Mouse (Mus musculus): ENCODE measurements around the gene Wfdc17. TPM values are rescaled to one million over a fixed set of nuclear protein-coding genes. Genes with fewer than 3 reads are reported as not detected.

Gene Wfdc17
- polyA plus RNA-seq (2015; fragmentation: Nextera tagmentation; extraction: Ambion mirVana), result not detected in 2 replicates

- Histone ChIP-seq H3K27ac (ENCODE audit: low read length) (no peak within 1 kb of the TSS), H3K27me3 (replicated peaks; ENCODE audit: control insufficient read depth, insufficient read depth, low read length) (no peaks in the 10 kb centered on the region), H3K4me2 (ENCODE audit: low read length) (no peak within 1 kb of the TSS), H3K4me1 (replicated peaks; ENCODE audit: control insufficient read depth, insufficient read depth, low read length) (no peaks in the 10 kb centered on the region), H3K4me3 (replicated peaks; ENCODE audit: low read length) (no peak within 1 kb of the TSS), H3K9ac (replicated peaks; ENCODE audit: low read depth, low read length) (no peak within 1 kb of the TSS), H3K36me3 (ENCODE audit: control insufficient read depth, insufficient read depth) (no peaks in the 10 kb centered on the region), H3K9me3 (ENCODE audit: control insufficient read depth, low read length) (no peaks in the 10 kb centered on the region)
- 67% methylated on average over 1 of the region's 1 CpGs for WGBS
- no peak for ATAC-seq
These were observed at the start of gene Wfdc17 for GRCm38 (mm10) chr11:83703705-83704104. Wfdc17 (plus strand) TSS chr11:83703991.

- Histone ChIP-seq H3K36me3 (ENCODE audit: control insufficient read depth, insufficient read depth) (no peaks in the 10 kb centered on the region), H3K9me3 (ENCODE audit: control insufficient read depth, low read length) (no peaks in the 10 kb centered on the region), H3K27ac (ENCODE audit: low read length) (no peak overlapping the region), H3K4me2 (ENCODE audit: low read length) (no peak overlapping the region), H3K27me3 (replicated peaks; ENCODE audit: control insufficient read depth, insufficient read depth, low read length) (no peaks in the 10 kb centered on the region), H3K4me1 (replicated peaks; ENCODE audit: control insufficient read depth, insufficient read depth, low read length) (no peaks in the 10 kb centered on the region), H3K4me3 (replicated peaks; ENCODE audit: low read length) (no peak overlapping the region), H3K9ac (replicated peaks; ENCODE audit: low read depth, low read length) (no peak overlapping the region)
- no peak for ATAC-seq
- WGBS, result 93% methylated on average over 8 of the region's 8 CpGs
These were observed 49.2 kb upstream of the Wfdc17 start for GRCm38 (mm10) chr11:83654606-83655005.

- ATAC-seq, result no peak
- no peaks in the 10 kb centered on the region for H3K9me3 ChIP-seq (ENCODE audit: control insufficient read depth, low read length)
- H3K4me1 ChIP-seq (replicated peaks; ENCODE audit: control insufficient read depth, insufficient read depth, low read length), result no peaks in the 10 kb centered on the region
- no peaks in the 10 kb centered on the region for H3K36me3 ChIP-seq (ENCODE audit: control insufficient read depth, insufficient read depth)
- no peaks in the 10 kb centered on the region for H3K27me3 ChIP-seq (replicated peaks; ENCODE audit: control insufficient read depth, insufficient read depth, low read length)
- H3K4me3 ChIP-seq (replicated peaks; ENCODE audit: low read length), result no peak overlapping the region
- WGBS, result 81% methylated on average over 3 of the region's 3 CpGs
- H3K27ac ChIP-seq (ENCODE audit: low read length), result no peak overlapping the region
- no peak overlapping the region for H3K4me2 ChIP-seq (ENCODE audit: low read length)
- H3K9ac ChIP-seq (replicated peaks; ENCODE audit: low read depth, low read length), result no peak overlapping the region
These were observed 46.3 kb upstream of the Wfdc17 start for GRCm38 (mm10) chr11:83657508-83657907.

- WGBS, result 88% methylated on average over 6 of the region's 6 CpGs
- Histone ChIP-seq H3K4me1 (replicated peaks; ENCODE audit: control insufficient read depth, insufficient read depth, low read length) (no peaks in the 10 kb centered on the region), H3K27ac (ENCODE audit: low read length) (no peak overlapping the region), H3K27me3 (replicated peaks; ENCODE audit: control insufficient read depth, insufficient read depth, low read length) (no peaks in the 10 kb centered on the region), H3K9ac (replicated peaks; ENCODE audit: low read depth, low read length) (no peak overlapping the region), H3K36me3 (ENCODE audit: control insufficient read depth, insufficient read depth) (no peaks in the 10 kb centered on the region), H3K4me3 (replicated peaks; ENCODE audit: low read length) (no peak overlapping the region), H3K9me3 (ENCODE audit: control insufficient read depth, low read length) (no peaks in the 10 kb centered on the region), H3K4me2 (ENCODE audit: low read length) (no peak overlapping the region)
- no peak for ATAC-seq
These were observed 45.0 kb upstream of the Wfdc17 start for GRCm38 (mm10) chr11:83658797-83659196.

GRCm38 (mm10) chr11:83662204-83662603, 41.6 kb upstream of the Wfdc17 start, which contains the start of gene Ccl4:
Ccl4 (plus strand) TSS chr11:83662584.
- ATAC-seq, result no peak
- Histone ChIP-seq H3K9me3 (ENCODE audit: control insufficient read depth, low read length) (no peaks in the 10 kb centered on the region), H3K27ac (ENCODE audit: low read length) (no peak within 1 kb of the TSS), H3K4me3 (replicated peaks; ENCODE audit: low read length) (no peak within 1 kb of the TSS), H3K27me3 (replicated peaks; ENCODE audit: control insufficient read depth, insufficient read depth, low read length) (no peaks in the 10 kb centered on the region), H3K4me2 (ENCODE audit: low read length) (no peak within 1 kb of the TSS), H3K36me3 (ENCODE audit: control insufficient read depth, insufficient read depth) (no peaks in the 10 kb centered on the region), H3K4me1 (replicated peaks; ENCODE audit: control insufficient read depth, insufficient read depth, low read length) (no peaks in the 10 kb centered on the region), H3K9ac (replicated peaks; ENCODE audit: low read depth, low read length) (no peak within 1 kb of the TSS)
- WGBS, result 87% methylated on average over 6 of the region's 6 CpGs

- H3K36me3 ChIP-seq (ENCODE audit: control insufficient read depth, insufficient read depth), result no peaks in the 10 kb centered on the region
- WGBS, result 90% methylated on average over 5 of the region's 5 CpGs
- H3K4me2 ChIP-seq (ENCODE audit: low read length), result no peak overlapping the region
- H3K9ac ChIP-seq (replicated peaks; ENCODE audit: low read depth, low read length), result no peak overlapping the region
- H3K27ac ChIP-seq (ENCODE audit: low read length), result no peak overlapping the region
- H3K27me3 ChIP-seq (replicated peaks; ENCODE audit: control insufficient read depth, insufficient read depth, low read length), result no peaks in the 10 kb centered on the region
- H3K4me3 ChIP-seq (replicated peaks; ENCODE audit: low read length), result no peak overlapping the region
- H3K4me1 ChIP-seq (replicated peaks; ENCODE audit: control insufficient read depth, insufficient read depth, low read length), result no peaks in the 10 kb centered on the region
- no peaks in the 10 kb centered on the region for H3K9me3 ChIP-seq (ENCODE audit: control insufficient read depth, low read length)
- ATAC-seq, result no peak
These were observed 40.3 kb upstream of the Wfdc17 start for GRCm38 (mm10) chr11:83663532-83663931.

GRCm38 (mm10) chr11:83671743-83672142, 32.0 kb upstream of the Wfdc17 start:
- Histone ChIP-seq H3K36me3 (ENCODE audit: control insufficient read depth, insufficient read depth) (no peaks in the 10 kb centered on the region), H3K4me3 (replicated peaks; ENCODE audit: low read length) (no peak overlapping the region), H3K27ac (ENCODE audit: low read length) (no peak overlapping the region), H3K9ac (replicated peaks; ENCODE audit: low read depth, low read length) (no peak overlapping the region), H3K27me3 (replicated peaks; ENCODE audit: control insufficient read depth, insufficient read depth, low read length) (no peaks in the 10 kb centered on the region), H3K4me2 (ENCODE audit: low read length) (no peak overlapping the region), H3K9me3 (ENCODE audit: control insufficient read depth, low read length) (no peaks in the 10 kb centered on the region), H3K4me1 (replicated peaks; ENCODE audit: control insufficient read depth, insufficient read depth, low read length) (no peaks in the 10 kb centered on the region)
- no peak for ATAC-seq

- Histone ChIP-seq H3K27ac (ENCODE audit: low read length) (no peak overlapping the region), H3K9me3 (ENCODE audit: control insufficient read depth, low read length) (no peaks in the 10 kb centered on the region), H3K4me3 (replicated peaks; ENCODE audit: low read length) (no peak overlapping the region), H3K4me2 (ENCODE audit: low read length) (no peak overlapping the region), H3K4me1 (replicated peaks; ENCODE audit: control insufficient read depth, insufficient read depth, low read length) (no peaks in the 10 kb centered on the region), H3K27me3 (replicated peaks; ENCODE audit: control insufficient read depth, insufficient read depth, low read length) (no peaks in the 10 kb centered on the region), H3K9ac (replicated peaks; ENCODE audit: low read depth, low read length) (no peak overlapping the region), H3K36me3 (ENCODE audit: control insufficient read depth, insufficient read depth) (no peaks in the 10 kb centered on the region)
- WGBS, result 100% methylated on average over 1 of the region's 1 CpGs
- ATAC-seq, result no peak
These were observed 28.1 kb upstream of the Wfdc17 start for GRCm38 (mm10) chr11:83675665-83676064.

- Histone ChIP-seq H3K27me3 (replicated peaks; ENCODE audit: control insufficient read depth, insufficient read depth, low read length) (no peaks in the 10 kb centered on the region), H3K9me3 (ENCODE audit: control insufficient read depth, low read length) (no peaks in the 10 kb centered on the region), H3K4me3 (replicated peaks; ENCODE audit: low read length) (no peak overlapping the region), H3K36me3 (ENCODE audit: control insufficient read depth, insufficient read depth) (no peaks in the 10 kb centered on the region), H3K4me1 (replicated peaks; ENCODE audit: control insufficient read depth, insufficient read depth, low read length) (no peaks in the 10 kb centered on the region), H3K9ac (replicated peaks; ENCODE audit: low read depth, low read length) (no peak overlapping the region), H3K27ac (ENCODE audit: low read length) (no peak overlapping the region), H3K4me2 (ENCODE audit: low read length) (no peak overlapping the region)
- WGBS, result 71% methylated on average over 1 of the region's 1 CpGs
- ATAC-seq, result no peak
These were observed 13.9 kb upstream of the Wfdc17 start for GRCm38 (mm10) chr11:83689918-83690317.

GRCm38 (mm10) chr11:83692008-83692407, 11.8 kb upstream of the Wfdc17 start:
- 69% methylated on average over 1 of the region's 1 CpGs for WGBS

More at GRCm38 (mm10) chr11:83692008-83692407, 11.8 kb upstream of the Wfdc17 start:
- Histone ChIP-seq H3K9me3 (ENCODE audit: control insufficient read depth, low read length) (no peaks in the 10 kb centered on the region), H3K4me3 (replicated peaks; ENCODE audit: low read length) (no peak overlapping the region), H3K27ac (ENCODE audit: low read length) (no peak overlapping the region), H3K36me3 (ENCODE audit: control insufficient read depth, insufficient read depth) (no peaks in the 10 kb centered on the region), H3K9ac (replicated peaks; ENCODE audit: low read depth, low read length) (no peak overlapping the region), H3K4me1 (replicated peaks; ENCODE audit: control insufficient read depth, insufficient read depth, low read length) (no peaks in the 10 kb centered on the region), H3K4me2 (ENCODE audit: low read length) (no peak overlapping the region), H3K27me3 (replicated peaks; ENCODE audit: control insufficient read depth, insufficient read depth, low read length) (no peaks in the 10 kb centered on the region)
- ATAC-seq, result no peak

Measured in forebrain, embryonic 16.5 days (tissue).